Mouse (Mus musculus) monocyte, adult 5-6 weeks (primary cell): ENCODE measurements around the gene Gucy2g. TPM values are rescaled to one million over a fixed set of nuclear protein-coding genes. Genes with fewer than 3 reads are reported as not detected.

Experiments used
- ATAC-seq: fragments of 153-309, 156-312 bp; replicated peaks from 2 replicates; pipeline ENCODE4 v1.8.0; 2017; ENCODE audit warnings: mild to moderate bottlenecking; ENCODE audit not compliant: low TSS enrichment, insufficient number of reproducible peaks, severe bottlenecking, poor library complexity, low FRiP score
- total RNA-seq: library from RNA; stranded (forward); fragments of 200-1000, 200-491, 200-594 nt; gene quantifications from 3 replicates; pipeline ENCODE4 v1.2.3, GENCODE M21; 2017

The Gucy2g gene
- total RNA-seq: not detected in 3 replicates

GRCm38 (mm10) chr19:55241186-55241645 is at the start of gene Gucy2g:
Gene Gucy2g, minus strand, starts transcription at chr19:55241236.
- no peak for ATAC-seq

- no peak for ATAC-seq
Observed at GRCm38 (mm10) chr19:55288974-55289373, 47.9 kb upstream of the Gucy2g start.

GRCm38 (mm10) chr19:55286034-55286433 is 45.0 kb upstream of the Gucy2g start:
- no peak for ATAC-seq

- no peak for ATAC-seq
Observed at GRCm38 (mm10) chr19:55284093-55284492, 43.1 kb upstream of the Gucy2g start.

- ATAC-seq: no peak
Observed at GRCm38 (mm10) chr19:55276770-55277169, 35.7 kb upstream of the Gucy2g start.

- no peak for ATAC-seq
Observed at GRCm38 (mm10) chr19:55276100-55276499, 35.1 kb upstream of the Gucy2g start.

- ATAC-seq: no peak
Observed at GRCm38 (mm10) chr19:55273340-55273739, 32.3 kb upstream of the Gucy2g start.

- no peak for ATAC-seq
Observed at GRCm38 (mm10) chr19:55271448-55271847, 30.4 kb upstream of the Gucy2g start.

GRCm38 (mm10) chr19:55269051-55269450 is 28.0 kb upstream of the Gucy2g start:
- ATAC-seq: no peak

- ATAC-seq: no peak
Observed at GRCm38 (mm10) chr19:55268150-55268549, 27.1 kb upstream of the Gucy2g start.

- ATAC-seq: no peak
Observed at GRCm38 (mm10) chr19:55266786-55267185, 25.8 kb upstream of the Gucy2g start.

- 0 out of 2 replicates have a peak, but pooled peaks have one; percentile 32 for ATAC-seq
Observed at GRCm38 (mm10) chr19:55265269-55265668, 24.2 kb upstream of the Gucy2g start.

- ATAC-seq: no peak
Observed at GRCm38 (mm10) chr19:55260389-55261184, 19.6 kb upstream of the Gucy2g start.

- no peak for ATAC-seq
Observed at GRCm38 (mm10) chr19:55258514-55258913, 17.5 kb upstream of the Gucy2g start.

GRCm38 (mm10) chr19:55257656-55258375 is 16.8 kb upstream of the Gucy2g start:
- no peak for ATAC-seq

GRCm38 (mm10) chr19:55256156-55256555 is 15.1 kb upstream of the Gucy2g start:
- no peak for ATAC-seq

GRCm38 (mm10) chr19:55254513-55255016 is 13.5 kb upstream of the Gucy2g start:
- no peak for ATAC-seq

- ATAC-seq: peak; percentile 55
Observed at GRCm38 (mm10) chr19:55253570-55254441, 12.8 kb upstream of the Gucy2g start.

- ATAC-seq: no peak; the same call in 1 of the 2 replicates
Observed at GRCm38 (mm10) chr19:55253239-55253569, 12.2 kb upstream of the Gucy2g start.
